Mouse (Mus musculus) CH12.LX (cell line): ENCODE measurements at regions not wholly inside any gene's neighbourhood (a gene's known extent, or its start where the extent isn't known, plus 50 kb on each side); places are given as distances from the start of the nearest gene placed in this dataset.

Experiments
- BHLHE40 ChIP-seq: IDR thresholded peaks from 2 replicates; pipeline ENCODE4 v1.6.1; 2011; ENCODE audit warnings: mild to moderate bottlenecking, low read depth, low read length, improper control_type of control experiment
- CHD1 ChIP-seq: IDR thresholded peaks from 2 replicates; pipeline ENCODE4 v1.6.1; 2012; ENCODE audit warnings: low read depth, low read length, improper control_type of control experiment, inconsistent platforms
- CTCF ChIP-seq, 2 experiments: IDR thresholded peaks in 1 of 2; conservative IDR thresholded peaks in 1 of 2; 2 replicates each; pipeline ENCODE4 v1.5.1; 2011 to 2012; ENCODE audit warnings: low read depth in 2 of 2, low read length in 2 of 2, improper control_type of control experiment in 1 of 2, inconsistent platforms in 1 of 2, mild to moderate bottlenecking in 1 of 2, moderate library complexity in 1 of 2
- E2F4 ChIP-seq: IDR thresholded peaks from 2 replicates; pipeline ENCODE4 v1.6.1; 2011; ENCODE audit warnings: low read depth, low read length, improper control_type of control experiment; ENCODE audit not compliant: insufficient replicate concordance
- ELF1 ChIP-seq: IDR thresholded peaks from 2 replicates; pipeline ENCODE4 v1.6.1; 2014; ENCODE audit warnings: low read depth, mild to moderate bottlenecking, inconsistent platforms, low read length, improper control_type of control experiment
- ETS1 ChIP-seq: conservative IDR thresholded peaks from 2 replicates; pipeline ENCODE4 v1.6.1; 2012; ENCODE audit warnings: low read depth, mild to moderate bottlenecking, inconsistent platforms, low read length, improper control_type of control experiment, moderate library complexity
- KAT2A ChIP-seq: IDR thresholded peaks from 2 replicates; pipeline ENCODE4 v1.6.1; 2012; ENCODE audit warnings: low read length, improper control_type of control experiment, inconsistent platforms; ENCODE audit not compliant: insufficient replicate concordance
- MAFK ChIP-seq: IDR thresholded peaks from 2 replicates; pipeline ENCODE4 v1.6.1; 2011; ENCODE audit warnings: low read length, improper control_type of control experiment; ENCODE audit not compliant: insufficient replicate concordance
- MYC ChIP-seq: IDR thresholded peaks from 2 replicates; pipeline ENCODE4 v1.6.1; 2011; ENCODE audit warnings: low read depth, mild to moderate bottlenecking, improper control_type of control experiment, low read length
- NRF1 ChIP-seq: IDR thresholded peaks from 2 replicates; pipeline ENCODE4 v1.6.1; 2014; ENCODE audit warnings: low read depth, mild to moderate bottlenecking, inconsistent platforms, low read length, improper control_type of control experiment, moderate library complexity
- POLR2A ChIP-seq: IDR thresholded peaks from 2 replicates; pipeline ENCODE4 v1.6.1; 2011; ENCODE audit warnings: low read depth, mild to moderate bottlenecking, improper control_type of control experiment, low read length
- TBP ChIP-seq: conservative IDR thresholded peaks from 2 replicates; pipeline ENCODE4 v1.6.1; 2011; ENCODE audit warnings: low read depth, low read length, improper control_type of control experiment
- TCF12 ChIP-seq: IDR thresholded peaks from 2 replicates; pipeline ENCODE4 v1.6.1; 2014; ENCODE audit warnings: low read depth, mild to moderate bottlenecking, inconsistent platforms, low read length, improper control_type of control experiment
- USF1 ChIP-seq: IDR thresholded peaks from 2 replicates; pipeline ENCODE4 v1.6.1; 2014; ENCODE audit warnings: low read depth, mild to moderate bottlenecking, inconsistent platforms, low read length, improper control_type of control experiment

GRCm38 (mm10) chr17:74954988-74955387 is 50.4 kb upstream of the Ltbp1 start:
- TF ChIP-seq TBP, result no peak
- no peak for TF ChIP-seq KAT2A
- no peak for TF ChIP-seq BHLHE40
- TF ChIP-seq CTCF (conservative IDR thresholded peaks at IDR 0.05 in 1 of 2, IDR thresholded peaks at IDR 0.05 in 1 of 2; ENCODE audit: low read depth in 2 of 2, low read length in 2 of 2), result no peak
- TF ChIP-seq USF1, result no peak
- TF ChIP-seq E2F4, result no peak
- TF ChIP-seq MAFK, result no peak
- no peak for TF ChIP-seq MYC
- no peak for TF ChIP-seq CHD1
- TF ChIP-seq POLR2A, result no peak
- no peak for TF ChIP-seq ELF1
- TF ChIP-seq ETS1, result no peak
- TF ChIP-seq TCF12, result no peak
- TF ChIP-seq NRF1, result no peak
